Mouse (Mus musculus): Measurements from ENCODE around the gene Prr3. TPM values are rescaled to one million over a fixed set of nuclear protein-coding genes. Genes with fewer than 3 reads are reported as not detected.

Gene Prr3
- polyA plus RNA-seq, 2 experiments = 4.5 to 6.3 TPM

DNA sequence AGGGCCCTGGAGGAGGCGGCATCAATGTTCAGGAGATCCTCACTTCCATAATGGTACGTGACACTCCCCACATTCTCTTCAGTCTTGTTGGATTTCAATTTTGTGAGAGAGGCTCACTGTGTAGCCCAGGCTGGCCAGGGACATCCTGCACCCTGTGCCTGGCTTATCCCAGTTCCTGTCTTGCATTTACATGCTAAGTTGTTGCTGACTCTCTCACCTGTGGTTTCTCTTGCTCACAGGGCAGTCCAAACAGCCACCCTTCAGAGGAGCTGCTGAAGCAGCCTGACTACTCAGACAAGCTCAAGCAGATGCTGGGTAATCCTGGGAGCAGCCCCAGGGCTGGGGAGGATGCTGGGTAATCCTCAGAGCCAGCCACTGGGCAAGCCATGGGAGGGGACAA lies 50.5 kb downstream of the Prr3 start:
- Histone ChIP-seq H3K27me3 (ENCODE audit: control insufficient read depth, insufficient read depth, low read length) (no peaks in the 10 kb centered on the region), H3K4me3 (ENCODE audit: insufficient read depth in 1 of 2, low read depth in 2 of 2, low read length in 2 of 2) (no peak overlapping the region), H3K9me3 (ENCODE audit: control insufficient read depth, low read length) (no peaks in the 10 kb centered on the region), H3K4me1 (replicated peaks; ENCODE audit: control insufficient read depth in 2 of 2, insufficient read depth in 2 of 2, low read length in 1 of 2) (peaks cover 17 to 27% of the 10 kb centered on the region in 2 experiments), H3K9ac (replicated peaks) (no peak overlapping the region), H3K27ac (no peak overlapping the region), H3K4me2 (ENCODE audit: low read depth) (no peak overlapping the region), H3K36me3 (replicated peaks; ENCODE audit: control insufficient read depth, insufficient read depth, low read depth) (peaks cover 67% of the 10 kb centered on the region)
- DNase-seq (ENCODE audit: low read depth in 3 of 3, low spot score in 3 of 3) (no peak), ATAC-seq (ENCODE audit: insufficient read depth) (no peak)
- WGBS (ENCODE audit: insufficient replicate concordance) = 93% methylated on average over 2 of the region's 2 CpGs
- TF ChIP-seq CTCF (IDR thresholded peaks at IDR 0.05; ENCODE audit: low read depth) = no peak

DNA sequence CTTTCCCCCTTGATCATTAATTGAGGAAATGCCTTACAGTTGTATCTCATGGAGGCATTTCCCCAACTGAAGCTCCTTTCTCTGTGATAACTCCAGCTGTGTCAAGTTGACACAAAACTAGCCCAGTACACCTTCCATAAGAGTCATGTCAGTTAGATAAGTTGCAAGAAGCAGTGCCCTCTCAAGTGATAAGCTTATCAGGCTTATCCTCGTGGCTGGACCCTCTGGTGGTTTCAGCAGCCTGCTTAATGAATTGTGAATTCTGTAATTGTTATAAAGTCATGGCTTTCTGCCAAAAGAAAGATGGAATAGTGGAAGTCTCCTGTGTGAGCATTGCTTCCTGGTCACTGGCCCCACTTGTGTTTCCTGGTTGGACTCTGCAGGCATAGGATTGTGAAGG lies 52.6 kb downstream of the Prr3 start:
- Histone ChIP-seq H3K36me3 (replicated peaks; ENCODE audit: control insufficient read depth, insufficient read depth, low read depth) (peaks cover 85% of the 10 kb centered on the region), H3K4me2 (ENCODE audit: low read depth) (peak overlapping the region; percentile 36), H3K27me3 (ENCODE audit: control insufficient read depth, insufficient read depth, low read length) (no peaks in the 10 kb centered on the region), H3K27ac (peak overlapping the region; percentile 58), H3K9ac (replicated peaks) (peak overlapping the region; percentile 23; the same call in 1 of the 2 replicates), H3K9me3 (ENCODE audit: control insufficient read depth, low read length) (no peaks in the 10 kb centered on the region), H3K4me1 (replicated peaks; ENCODE audit: control insufficient read depth in 2 of 2, insufficient read depth in 2 of 2, low read length in 1 of 2) (peaks cover 17 to 27% of the 10 kb centered on the region in 2 experiments), H3K4me3 (ENCODE audit: insufficient read depth in 1 of 2, low read depth in 2 of 2, low read length in 2 of 2) (no peak overlapping the region)
- DNase-seq (ENCODE audit: low read depth in 3 of 3, low spot score in 3 of 3) = peak; percentile 37 to 55 (median 39)
- no peak for TF ChIP-seq CTCF (IDR thresholded peaks at IDR 0.05; ENCODE audit: low read depth)
- TF ChIP-seq EP300 (IDR thresholded peaks at IDR 0.05; ENCODE audit: low read depth) = peak; percentile 95
- 8% methylated on average over 1 of the region's 1 CpGs for WGBS (ENCODE audit: insufficient replicate concordance)
- peak; percentile 82 for ATAC-seq (ENCODE audit: insufficient read depth)

DNA sequence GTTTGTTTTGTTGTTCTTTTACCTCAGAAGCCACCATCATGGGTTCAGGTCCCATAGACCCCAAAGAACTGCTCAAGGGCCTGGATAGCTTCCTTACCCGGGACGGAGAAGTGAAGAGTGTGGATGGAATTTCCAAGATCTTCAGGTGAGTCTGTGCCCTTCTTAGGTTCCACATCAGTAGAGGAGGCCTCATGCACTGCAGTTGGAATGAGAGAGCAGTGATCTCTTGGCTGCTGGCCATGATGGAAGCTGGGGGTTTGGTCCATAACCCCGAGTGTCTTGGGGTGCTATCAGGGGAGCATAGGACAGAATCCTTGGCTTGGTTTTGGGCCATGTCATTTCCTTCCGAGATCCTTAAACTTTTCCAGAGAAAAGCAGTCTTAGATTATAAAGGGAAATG lies 56.8 kb downstream of the Prr3 start:
- Histone ChIP-seq H3K9ac (replicated peaks) (no peak overlapping the region), H3K4me2 (ENCODE audit: low read depth) (no peak overlapping the region), H3K4me1 (replicated peaks; ENCODE audit: control insufficient read depth in 2 of 2, insufficient read depth in 2 of 2, low read length in 1 of 2) (peaks cover 38 to 51% of the 10 kb centered on the region in 2 experiments), H3K9me3 (ENCODE audit: control insufficient read depth, low read length) (no peaks in the 10 kb centered on the region), H3K36me3 (replicated peaks; ENCODE audit: control insufficient read depth, insufficient read depth, low read depth) (peaks cover 56% of the 10 kb centered on the region), H3K27me3 (ENCODE audit: control insufficient read depth, insufficient read depth, low read length) (no peaks in the 10 kb centered on the region), H3K27ac (no peak overlapping the region), H3K4me3 (ENCODE audit: insufficient read depth in 1 of 2, low read depth in 2 of 2, low read length in 2 of 2) (no peak overlapping the region)
- no peak for TF ChIP-seq CTCF (IDR thresholded peaks at IDR 0.05; ENCODE audit: low read depth)
- TF ChIP-seq EP300 (IDR thresholded peaks at IDR 0.05; ENCODE audit: low read depth) = no peak
- DNase-seq (ENCODE audit: low read depth in 3 of 3, low spot score in 3 of 3) (no peak), ATAC-seq (ENCODE audit: insufficient read depth) (no peak)
- WGBS (ENCODE audit: insufficient replicate concordance) = 84% methylated on average over 4 of the region's 4 CpGs

DNA sequence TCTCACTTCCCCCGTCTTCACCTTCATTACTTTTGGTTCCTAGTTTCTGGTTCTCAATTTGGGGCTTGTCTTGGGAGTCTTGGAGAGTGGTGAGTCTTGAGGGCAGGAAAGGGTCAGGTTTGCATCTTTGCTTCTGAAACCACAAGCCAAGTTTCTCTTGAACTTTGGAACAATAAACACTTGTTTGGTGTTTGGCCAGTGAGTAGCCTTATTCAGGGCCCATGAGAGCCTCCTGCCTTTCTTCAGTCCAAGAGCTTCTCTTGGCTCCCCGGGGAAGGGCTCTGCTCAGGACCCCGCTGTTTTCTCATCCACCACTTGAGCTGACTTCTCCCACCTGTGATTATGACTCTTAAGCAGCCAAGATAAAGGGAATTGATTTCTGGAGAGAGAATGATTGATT lies 57.5 kb downstream of the Prr3 start:
- WGBS (ENCODE audit: insufficient replicate concordance) = 86% methylated on average over 3 of the region's 3 CpGs
- H3K4me3 ChIP-seq (ENCODE audit: insufficient read depth in 1 of 2, low read depth in 2 of 2, low read length in 2 of 2) = no peak overlapping the region
- H3K27me3 ChIP-seq (ENCODE audit: control insufficient read depth, insufficient read depth, low read length) = no peaks in the 10 kb centered on the region
- no peak overlapping the region for H3K9ac ChIP-seq (replicated peaks)
- H3K4me1 ChIP-seq (replicated peaks; ENCODE audit: control insufficient read depth in 2 of 2, insufficient read depth in 2 of 2, low read length in 1 of 2) = peaks cover 34 to 43% of the 10 kb centered on the region in 2 experiments
- H3K4me2 ChIP-seq (ENCODE audit: low read depth) = no peak overlapping the region
- peaks cover 51% of the 10 kb centered on the region for H3K36me3 ChIP-seq (replicated peaks; ENCODE audit: control insufficient read depth, insufficient read depth, low read depth)
- TF ChIP-seq CTCF (IDR thresholded peaks at IDR 0.05; ENCODE audit: low read depth) (no peak), EP300 (IDR thresholded peaks at IDR 0.05; ENCODE audit: low read depth) (no peak)
- H3K9me3 ChIP-seq (ENCODE audit: control insufficient read depth, low read length) = no peaks in the 10 kb centered on the region
- no peak for DNase-seq (ENCODE audit: low read depth in 3 of 3, low spot score in 3 of 3)
- no peak for ATAC-seq (ENCODE audit: insufficient read depth)
- H3K27ac ChIP-seq = no peak overlapping the region

MicroRNA genes within 50 kb of the gene (microRNA counts, 519-probe panel; counts per million panel counts)
- microRNA mmu-miR-877 = 69.9 counts per million

Small RNA genes lying within 50 kb of the gene (microRNA-seq; reads per million reads assigned to microRNA genes)
- gene Mir877 = 87.5 reads per million, percentile 46 among the genes with 10 or more reads in this experiment

Other genes starting within 250 kb of the Prr3 start
- gene Ier3, start 158.6 kb downstream of the Prr3 start, polyA plus RNA-seq (2012; rRNA removed) = 10.2 and 11.0 TPM in 2 replicates
- 11.6 and 13.2 TPM in 2 replicates for gene Ier3, start 158.6 kb downstream of the Prr3 start, polyA plus RNA-seq (2014; fragmentation: Nextera tagmentation; extraction: Ambion mirVana)
- gene Flot1, start 157.0 kb downstream of the Prr3 start, polyA plus RNA-seq (2012; rRNA removed) = 22.4 and 34.7 TPM in 2 replicates
- 27.8 and 29.2 TPM in 2 replicates for gene Flot1, start 157.0 kb downstream of the Prr3 start, polyA plus RNA-seq (2014; fragmentation: Nextera tagmentation; extraction: Ambion mirVana)
- 460 and 467 TPM in 2 replicates for gene Tubb5, start 141.9 kb downstream of the Prr3 start, polyA plus RNA-seq (2012; rRNA removed)
- gene Tubb5, start 141.9 kb downstream of the Prr3 start, polyA plus RNA-seq (2014; fragmentation: Nextera tagmentation; extraction: Ambion mirVana) = 330 and 363 TPM in 2 replicates
- gene Mdc1, start 138.7 kb downstream of the Prr3 start, polyA plus RNA-seq (2012; rRNA removed) = 9.2 and 10.0 TPM in 2 replicates
- gene Mdc1, start 138.7 kb downstream of the Prr3 start, polyA plus RNA-seq (2014; fragmentation: Nextera tagmentation; extraction: Ambion mirVana) = 6.3 and 9.1 TPM in 2 replicates
- gene Nrm, start 118.9 kb downstream of the Prr3 start, polyA plus RNA-seq (2012; rRNA removed) = 15.6 and 18.2 TPM in 2 replicates
- 20.1 and 22.4 TPM in 2 replicates for gene Nrm, start 118.9 kb downstream of the Prr3 start, polyA plus RNA-seq (2014; fragmentation: Nextera tagmentation; extraction: Ambion mirVana)
- 8.7 and 10.7 TPM in 2 replicates for gene Ppp1r18, start 114.6 kb downstream of the Prr3 start, polyA plus RNA-seq (2012; rRNA removed)
- 8.2 and 8.7 TPM in 2 replicates for gene Ppp1r18, start 114.6 kb downstream of the Prr3 start, polyA plus RNA-seq (2014; fragmentation: Nextera tagmentation; extraction: Ambion mirVana)
- 44.8 and 46.0 TPM in 2 replicates for gene Dhx16, start 100.4 kb downstream of the Prr3 start, polyA plus RNA-seq (2012; rRNA removed)
- 25.5 and 30.2 TPM in 2 replicates for gene Dhx16, start 100.4 kb downstream of the Prr3 start, polyA plus RNA-seq (2014; fragmentation: Nextera tagmentation; extraction: Ambion mirVana)
- 14.4 and 18.3 TPM in 2 replicates for gene 2310061I04Rik, start 82.8 kb downstream of the Prr3 start, polyA plus RNA-seq (2012; rRNA removed)
- 10.6 and 10.9 TPM in 2 replicates for gene 2310061I04Rik, start 82.8 kb downstream of the Prr3 start, polyA plus RNA-seq (2014; fragmentation: Nextera tagmentation; extraction: Ambion mirVana)
- gene Atat1, start 70.2 kb downstream of the Prr3 start, polyA plus RNA-seq (2012; rRNA removed) = 8.5 and 8.7 TPM in 2 replicates
- 3.3 and 5.8 TPM in 2 replicates for gene Atat1, start 70.2 kb downstream of the Prr3 start, polyA plus RNA-seq (2014; fragmentation: Nextera tagmentation; extraction: Ambion mirVana)
- 42.6 and 51.6 TPM in 2 replicates for gene Mrps18b, start 63.8 kb downstream of the Prr3 start, polyA plus RNA-seq (2012; rRNA removed)
- 73.8 and 74.1 TPM in 2 replicates for gene Mrps18b, start 63.8 kb downstream of the Prr3 start, polyA plus RNA-seq (2014; fragmentation: Nextera tagmentation; extraction: Ambion mirVana)
- 12.3 and 15.6 TPM in 2 replicates for gene Ppp1r10, start 63.8 kb downstream of the Prr3 start, polyA plus RNA-seq (2012; rRNA removed)
- 15.4 and 17.4 TPM in 2 replicates for gene Ppp1r10, start 63.8 kb downstream of the Prr3 start, polyA plus RNA-seq (2014; fragmentation: Nextera tagmentation; extraction: Ambion mirVana)
- gene Abcf1, start 10.5 kb downstream of the Prr3 start, polyA plus RNA-seq (2012; rRNA removed) = 35.7 and 49.0 TPM in 2 replicates
- 39.0 and 49.1 TPM in 2 replicates for gene Abcf1, start 10.5 kb downstream of the Prr3 start, polyA plus RNA-seq (2014; fragmentation: Nextera tagmentation; extraction: Ambion mirVana)
- 3.9 and 5.2 TPM in 2 replicates for gene Gnl1, start 385 bp downstream of the Prr3 start, polyA plus RNA-seq (2012; rRNA removed)
- 4.4 and 5.6 TPM in 2 replicates for gene Gnl1, start 385 bp downstream of the Prr3 start, polyA plus RNA-seq (2014; fragmentation: Nextera tagmentation; extraction: Ambion mirVana)
- 3.2 and 4.3 TPM in 2 replicates for gene H2-T24, start 40.3 kb upstream of the Prr3 start, polyA plus RNA-seq (2012; rRNA removed)
- 3.7 and 4.0 TPM in 2 replicates for gene H2-T24, start 40.3 kb upstream of the Prr3 start, polyA plus RNA-seq (2014; fragmentation: Nextera tagmentation; extraction: Ambion mirVana)
- 24.3 and 29.1 TPM in 2 replicates for gene H2-T23, start 52.6 kb upstream of the Prr3 start, polyA plus RNA-seq (2012; rRNA removed)
- gene H2-T23, start 52.6 kb upstream of the Prr3 start, polyA plus RNA-seq (2014; fragmentation: Nextera tagmentation; extraction: Ambion mirVana) = 25.5 and 28.8 TPM in 2 replicates
- gene H2-T22, start 62.5 kb upstream of the Prr3 start, polyA plus RNA-seq (2012; rRNA removed) = 6.8 and 7.9 TPM in 2 replicates
- 9.8 and 10.6 TPM in 2 replicates for gene H2-T22, start 62.5 kb upstream of the Prr3 start, polyA plus RNA-seq (2014; fragmentation: Nextera tagmentation; extraction: Ambion mirVana)
- not detected in 2 replicates for gene Gm6034, start 62.7 kb upstream of the Prr3 start, polyA plus RNA-seq (2012; rRNA removed)
- not detected in 2 replicates for gene Gm6034, start 62.7 kb upstream of the Prr3 start, polyA plus RNA-seq (2014; fragmentation: Nextera tagmentation; extraction: Ambion mirVana)
- 0.03 TPM in 1 of 2 replicates, not detected in the other for gene Gm11127, start 78.1 kb upstream of the Prr3 start, polyA plus RNA-seq (2012; rRNA removed)
- gene Gm11127, start 78.1 kb upstream of the Prr3 start, polyA plus RNA-seq (2014; fragmentation: Nextera tagmentation; extraction: Ambion mirVana) = not detected in 2 replicates
- gene Gm19684, start 141.4 kb upstream of the Prr3 start, polyA plus RNA-seq (2012; rRNA removed) = not detected in 2 replicates
- gene Gm19684, start 141.4 kb upstream of the Prr3 start, polyA plus RNA-seq (2014; fragmentation: Nextera tagmentation; extraction: Ambion mirVana) = not detected in 2 replicates
- not detected in 2 replicates for gene Gm7030, start 149.2 kb upstream of the Prr3 start, polyA plus RNA-seq (2012; rRNA removed)
- gene Gm7030, start 149.2 kb upstream of the Prr3 start, polyA plus RNA-seq (2014; fragmentation: Nextera tagmentation; extraction: Ambion mirVana) = not detected in 2 replicates
- gene Gm8909, start 188.3 kb upstream of the Prr3 start, polyA plus RNA-seq (2012; rRNA removed) = not detected in 2 replicates
- gene Gm8909, start 188.3 kb upstream of the Prr3 start, polyA plus RNA-seq (2014; fragmentation: Nextera tagmentation; extraction: Ambion mirVana) = not detected in 2 replicates
- gene H2-T3, start 210.1 kb upstream of the Prr3 start, polyA plus RNA-seq (2012; rRNA removed) = not detected in 2 replicates
- not detected in 2 replicates for gene H2-T3, start 210.1 kb upstream of the Prr3 start, polyA plus RNA-seq (2014; fragmentation: Nextera tagmentation; extraction: Ambion mirVana)

Measured in liver, embryonic 14.5 days (tissue).